Mouse (Mus musculus) forebrain, embryonic 14.5 days (tissue): ENCODE results near the gene Zfp740. TPM values are rescaled to one million over a fixed set of nuclear protein-coding genes. Genes with fewer than 3 reads are reported as not detected.
A peak's percentile ranks its signal among the peaks of the same experiment; 100 is the strongest.
"Not testable (repeated sequence)": the region's sequence is repeated elsewhere in the genome, so short reads cannot be mapped to it uniquely, and the experiment has no call there.

Source experiments
- ATAC-seq: fragments of 200-750 bp; cut with Nextera tagmentation; 2 replicates; pipeline ENCODE4 v1.8.0; 2017; ENCODE audit warnings: mild to moderate bottlenecking, moderate library complexity
- DNase-seq: peaks from one replicate; pipeline ENCODE4 v3.0.0-alpha.2; 2015; ENCODE audit warnings: low spot score
- H3K27ac ChIP-seq: fragments of 300-500 bp; sonication (generic); 2 replicates; pipeline ENCODE4 v1.5.1; 2014; ENCODE audit warnings: low read depth, mild to moderate bottlenecking, control low read depth, low read length, moderate library complexity
- H3K27me3 ChIP-seq: fragments of 300-500 bp; sonication (generic); replicated peaks from 2 replicates; pipeline ENCODE4 v1.6.1; 2014; ENCODE audit warnings: low read length, control low read depth, mixed read lengths; ENCODE audit not compliant: control insufficient read depth, insufficient read depth
- H3K36me3 ChIP-seq: fragments of 300-500 bp; sonication (generic); 2 replicates; pipeline ENCODE4 v1.6.1; 2014; ENCODE audit warnings: low read length, control low read depth; ENCODE audit not compliant: control insufficient read depth, insufficient read depth
- H3K4me1 ChIP-seq: fragments of 300-500 bp; sonication (generic); 2 replicates; pipeline ENCODE4 v1.6.1; 2014; ENCODE audit warnings: antibody characterized with exemption, low read length, control low read depth; ENCODE audit not compliant: control insufficient read depth, insufficient read depth
- H3K4me2 ChIP-seq: fragments of 300-500 bp; sonication (generic); 2 replicates; pipeline ENCODE4 v1.6.1; 2014; ENCODE audit warnings: mild to moderate bottlenecking, control low read depth, low read length
- H3K4me3 ChIP-seq: fragments of 300-500 bp; sonication (generic); 2 replicates; pipeline ENCODE4 v1.5.1; 2014; ENCODE audit warnings: low read depth, low read length, control low read depth
- H3K9ac ChIP-seq: fragments of 300-500 bp; sonication (generic); 2 replicates; pipeline ENCODE4 v1.6.1; 2014; ENCODE audit warnings: mild to moderate bottlenecking, low read length, control low read depth, moderate library complexity
- H3K9me3 ChIP-seq: fragments of 300-500 bp; sonication (generic); replicated peaks from 2 replicates; pipeline ENCODE4 v1.6.1; 2016; ENCODE audit warnings: low read length, control low read depth, mixed read lengths; ENCODE audit not compliant: control insufficient read depth
- WGBS: fragments of 180-500 bp; shearing (Covaris S2); extraction: QIAGEN DNeasy Blood & Tissue Kit; methylation state at CpG from one replicate; pipeline ENCODE4 v1.1.7; 2014; 5-methylcytosine and 5-hydroxymethylcytosine counted together
- polyA plus RNA-seq: library from polyadenylated mRNA; unstranded; fragments of >200 nt; fragmentation: Nextera tagmentation; extraction: Ambion mirVana; gene quantifications from 2 replicates; pipeline ENCODE4 v1.2.1, GENCODE M21; 2014

Zfp740 gene
- polyA plus RNA-seq, 1 experiment from 2014 or later, result 52.1 TPM

GRCm38 (mm10) chr15:102214132-102214531, 11.1 kb downstream of the Zfp740 start:
- Histone ChIP-seq H3K9ac (no peak overlapping the region), H3K27ac (no peak overlapping the region), H3K9me3 (no peaks in the 10 kb centered on the region), H3K4me1 (no peaks in the 10 kb centered on the region), H3K36me3 (peaks cover 83% of the 10 kb centered on the region), H3K4me3 (no peak overlapping the region), H3K4me2 (no peak overlapping the region), H3K27me3 (no peaks in the 10 kb centered on the region)
- 46% methylated on average over 2 of the region's 2 CpGs for WGBS
- DNase-seq (no peak), ATAC-seq (no peak)

GRCm38 (mm10) chr15:102215624-102216023, 12.6 kb downstream of the Zfp740 start:
- 80% methylated on average over 6 of the region's 6 CpGs for WGBS
- ATAC-seq (no peak), DNase-seq (no peak)
- Histone ChIP-seq H3K9ac (no peak overlapping the region), H3K27ac (no peak overlapping the region), H3K4me2 (no peak overlapping the region), H3K27me3 (no peaks in the 10 kb centered on the region), H3K36me3 (peaks cover 69% of the 10 kb centered on the region), H3K4me1 (no peaks in the 10 kb centered on the region), H3K9me3 (no peaks in the 10 kb centered on the region), H3K4me3 (no peak overlapping the region)

- no peaks in the 10 kb centered on the region for H3K27me3 ChIP-seq
- ATAC-seq, result no peak
- no peak for DNase-seq
- H3K9me3 ChIP-seq, result no peaks in the 10 kb centered on the region
- peaks cover 63% of the 10 kb centered on the region for H3K36me3 ChIP-seq
- 92% methylated on average over 16 of the region's 16 CpGs for WGBS
- no peak overlapping the region for H3K9ac ChIP-seq
- H3K4me3 ChIP-seq, result no peak overlapping the region
- no peaks in the 10 kb centered on the region for H3K4me1 ChIP-seq
- no peak overlapping the region for H3K27ac ChIP-seq
- no peak overlapping the region for H3K4me2 ChIP-seq
These were observed 13.6 kb downstream of the Zfp740 start for GRCm38 (mm10) chr15:102216459-102217228.

GRCm38 (mm10) chr15:102217325-102217724, 14.3 kb downstream of the Zfp740 start:
- no peak overlapping the region for H3K27ac ChIP-seq
- ATAC-seq (no peak), DNase-seq (no peak)
- no peak overlapping the region for H3K4me3 ChIP-seq
- no peaks in the 10 kb centered on the region for H3K9me3 ChIP-seq
- H3K36me3 ChIP-seq, result peaks cover 56% of the 10 kb centered on the region
- H3K9ac ChIP-seq, result no peak overlapping the region
- 92% methylated on average over 7 of the region's 7 CpGs for WGBS
- H3K4me1 ChIP-seq, result no peaks in the 10 kb centered on the region
- no peak overlapping the region for H3K4me2 ChIP-seq
- H3K27me3 ChIP-seq, result no peaks in the 10 kb centered on the region

GRCm38 (mm10) chr15:102222386-102222785, 19.3 kb downstream of the Zfp740 start:
- DNase-seq (peak; percentile 53), ATAC-seq (no peak)
- peaks cover 4% of the 10 kb centered on the region; the same call in 1 of the 2 replicates for H3K4me1 ChIP-seq
- 0 out of 2 replicates have a peak, but pooled peaks cover 9% of the 10 kb centered on the region for H3K27me3 ChIP-seq
- no peak overlapping the region for H3K9ac ChIP-seq
- no peak overlapping the region for H3K4me3 ChIP-seq
- H3K9me3 ChIP-seq, result no peaks in the 10 kb centered on the region
- H3K4me2 ChIP-seq, result no peak overlapping the region
- H3K36me3 ChIP-seq, result peaks cover 6% of the 10 kb centered on the region
- no peak overlapping the region for H3K27ac ChIP-seq
- 54% methylated on average over 10 of the region's 10 CpGs for WGBS

- peak overlapping the region; percentile 58 for H3K9ac ChIP-seq
- DNase-seq (peak; percentile 79), ATAC-seq (peak; percentile 89)
- H3K4me1 ChIP-seq, result peaks cover 4% of the 10 kb centered on the region; the same call in 1 of the 2 replicates
- H3K27me3 ChIP-seq, result 0 out of 2 replicates have a peak, but pooled peaks cover 9% of the 10 kb centered on the region
- 3% methylated on average over 41 of the region's 43 CpGs for WGBS
- peak overlapping the region; percentile 33 for H3K4me3 ChIP-seq
- H3K9me3 ChIP-seq, result no peaks in the 10 kb centered on the region
- peak overlapping the region; percentile 86 for H3K4me2 ChIP-seq
- H3K36me3 ChIP-seq, result no peaks in the 10 kb centered on the region
- no peak overlapping the region for H3K27ac ChIP-seq
These were observed 21.3 kb downstream of the Zfp740 start for GRCm38 (mm10) chr15:102224186-102224991.

- DNase-seq (no peak), ATAC-seq (no peak)
- H3K27me3 ChIP-seq, result 0 out of 2 replicates have a peak, but pooled peaks cover 9% of the 10 kb centered on the region
- peaks cover 4% of the 10 kb centered on the region; the same call in 1 of the 2 replicates for H3K4me1 ChIP-seq
- H3K36me3 ChIP-seq, result no peaks in the 10 kb centered on the region
- 19% methylated on average over 21 of the region's 21 CpGs for WGBS
- peak overlapping the region; percentile 58 for H3K9ac ChIP-seq
- peak overlapping the region; percentile 86 for H3K4me2 ChIP-seq
- no peaks in the 10 kb centered on the region for H3K9me3 ChIP-seq
- H3K27ac ChIP-seq, result no peak overlapping the region
- H3K4me3 ChIP-seq, result peak overlapping the region; percentile 33
These were observed 22.1 kb downstream of the Zfp740 start for GRCm38 (mm10) chr15:102224992-102225617.

- 72% methylated on average over 6 of the region's 6 CpGs for WGBS
- not testable (repeated sequence) for H3K9me3 ChIP-seq, H3K27me3 ChIP-seq, DNase-seq, H3K27ac ChIP-seq, H3K4me2 ChIP-seq, H3K9ac ChIP-seq, ATAC-seq, H3K4me3 ChIP-seq, H3K36me3 ChIP-seq, H3K4me1 ChIP-seq
These were observed 22.6 kb downstream of the Zfp740 start for GRCm38 (mm10) chr15:102225619-102226018.
